Mouse (Mus musculus): Measurements from ENCODE around the gene Rgs12. TPM values are rescaled to one million over a fixed set of nuclear protein-coding genes. Genes with fewer than 3 reads are reported as not detected.

The Rgs12 gene
- polyA plus RNA-seq, 1 experiment = 50.6 TPM

DNA sequence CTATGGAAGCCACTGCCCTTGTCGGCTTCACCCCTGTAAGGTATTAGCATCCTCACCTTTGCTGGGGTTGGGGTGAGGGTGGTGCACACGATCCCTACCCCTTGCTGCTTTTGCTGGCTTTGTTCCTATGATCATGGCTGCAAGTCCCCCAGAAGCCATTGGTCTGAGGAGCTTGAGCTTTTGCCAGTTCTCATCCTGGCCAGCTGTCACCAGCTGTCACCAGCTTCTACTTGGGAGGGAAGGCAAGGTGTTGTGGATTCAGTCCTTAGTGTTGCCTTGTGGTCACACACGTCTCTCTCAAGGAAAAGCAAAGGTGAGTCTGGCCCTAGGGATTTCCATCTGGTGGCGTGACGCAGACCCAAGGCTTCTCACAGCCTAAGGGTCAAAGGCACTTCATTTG is 39.4 kb downstream of the Rgs12 start:
- H3K79me2 ChIP-seq (ENCODE audit: control insufficient read depth, insufficient read depth) = peaks cover 41% of the 10 kb centered on the region
- H3K79me3 ChIP-seq (ENCODE audit: low read depth) = peaks cover 26% of the 10 kb centered on the region
- TF ChIP-seq MYOD1 (IDR thresholded peaks at IDR 0.05; ENCODE audit: control insufficient read depth, insufficient read length, low read depth) (peak; percentile 93), MAX (IDR thresholded peaks at IDR 0.05) (no peak)
- H3K4me3 ChIP-seq (ENCODE audit: insufficient read depth, poor library complexity, severe bottlenecking) = no peak overlapping the region
- H3ac ChIP-seq (ENCODE audit: control insufficient read depth, insufficient read length, low read depth) = no peak overlapping the region
- no peaks in the 10 kb centered on the region for H3K27me3 ChIP-seq (ENCODE audit: control insufficient read depth, insufficient read depth, insufficient read length)
- no peaks in the 10 kb centered on the region for H3K36me3 ChIP-seq (ENCODE audit: control insufficient read depth, insufficient read depth)

DNA sequence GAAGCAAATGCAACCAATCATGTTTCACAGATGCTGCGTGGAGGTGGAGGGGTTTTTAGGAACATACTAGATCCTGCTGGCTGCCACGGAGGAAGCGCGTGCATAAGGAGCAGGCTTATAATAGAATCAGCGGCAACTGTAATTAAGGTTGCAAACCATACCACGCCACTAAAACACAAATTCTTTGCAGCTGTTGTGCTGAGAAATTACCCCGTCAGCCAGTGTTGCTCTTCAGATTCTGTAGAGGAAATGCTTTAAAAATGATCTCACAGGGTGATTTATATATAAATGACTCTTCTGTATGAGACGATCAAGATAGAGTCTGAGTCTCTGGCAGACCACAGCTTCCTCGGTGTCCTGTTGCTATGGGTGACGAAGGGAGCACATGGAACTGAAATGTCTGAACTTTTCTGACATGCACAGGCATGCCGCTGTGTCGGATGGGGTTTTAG is 40.1 kb downstream of the Rgs12 start:
- H3K79me2 ChIP-seq (ENCODE audit: control insufficient read depth, insufficient read depth) = peaks cover 47% of the 10 kb centered on the region
- H3ac ChIP-seq (ENCODE audit: control insufficient read depth, insufficient read length, low read depth) = no peak overlapping the region
- peak; percentile 4 for TF ChIP-seq USF1 (IDR thresholded peaks at IDR 0.05; ENCODE audit: low read depth)
- no peak for TF ChIP-seq FOSL1 (IDR thresholded peaks at IDR 0.05; ENCODE audit: insufficient read depth, low read length, poor library complexity, severe bottlenecking)
- TF ChIP-seq MYOG (IDR thresholded peaks at IDR 0.05; ENCODE audit: control insufficient read depth, extremely low read depth, insufficient read length) = no peak
- no peak for TF ChIP-seq CEBPB (IDR thresholded peaks at IDR 0.05; ENCODE audit: low read depth)
- peak; percentile 91 for TF ChIP-seq MYOD1 (IDR thresholded peaks at IDR 0.05; ENCODE audit: control insufficient read depth, insufficient read length, low read depth)
- TF ChIP-seq CTCF (IDR thresholded peaks at IDR 0.05; ENCODE audit: control insufficient read depth, insufficient read depth, insufficient read length) = no peak
- TF ChIP-seq MAX (IDR thresholded peaks at IDR 0.05) = peak; percentile 91
- H3K27me3 ChIP-seq (ENCODE audit: control insufficient read depth, insufficient read depth, insufficient read length) = no peaks in the 10 kb centered on the region
- H3K4me3 ChIP-seq (ENCODE audit: insufficient read depth, poor library complexity, severe bottlenecking) = peak overlapping the region; percentile 37
- peaks cover 26% of the 10 kb centered on the region for H3K79me3 ChIP-seq (ENCODE audit: low read depth)
- no peaks in the 10 kb centered on the region for H3K36me3 ChIP-seq (ENCODE audit: control insufficient read depth, insufficient read depth)

- no peak overlapping the region for H3K4me3 ChIP-seq (ENCODE audit: insufficient read depth, poor library complexity, severe bottlenecking)
- TF ChIP-seq MYOG (IDR thresholded peaks at IDR 0.05; ENCODE audit: control insufficient read depth, extremely low read depth, insufficient read length) (no peak), CEBPB (IDR thresholded peaks at IDR 0.05; ENCODE audit: low read depth) (no peak)
- peaks cover 15% of the 10 kb centered on the region for H3K79me3 ChIP-seq (ENCODE audit: low read depth)
- H3ac ChIP-seq (ENCODE audit: control insufficient read depth, insufficient read length, low read depth) = no peak overlapping the region
- peaks cover 14% of the 10 kb centered on the region for H3K36me3 ChIP-seq (ENCODE audit: control insufficient read depth, insufficient read depth)
- H3K27me3 ChIP-seq (ENCODE audit: control insufficient read depth, insufficient read depth, insufficient read length) = no peaks in the 10 kb centered on the region
- peaks cover 64% of the 10 kb centered on the region for H3K79me2 ChIP-seq (ENCODE audit: control insufficient read depth, insufficient read depth)
Observed at GRCm38 (mm10) chr5:34998754-34999153, 49.5 kb downstream of the Rgs12 start.

DNA sequence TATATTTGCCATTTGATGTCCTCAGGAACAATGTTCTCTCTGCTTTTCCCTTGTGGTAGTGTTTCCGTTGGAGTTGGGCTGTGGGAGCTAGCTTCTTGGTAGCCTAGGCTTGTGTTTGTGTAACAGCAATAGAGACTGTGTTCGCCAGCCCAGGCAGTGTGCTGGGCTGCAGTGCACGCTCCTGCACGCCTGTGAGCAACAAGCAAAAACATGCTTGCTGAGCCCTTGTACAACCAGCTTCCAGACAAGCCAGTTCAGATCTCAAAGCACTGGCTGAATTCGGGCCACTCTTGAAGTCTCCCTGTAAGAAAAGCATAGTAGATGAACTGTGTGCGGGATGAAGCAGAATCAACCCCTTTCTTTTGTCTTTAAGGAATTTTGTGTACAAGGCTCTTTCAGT is 50.0 kb downstream of the Rgs12 start:
- no peak for TF ChIP-seq MYOG (IDR thresholded peaks at IDR 0.05; ENCODE audit: control insufficient read depth, extremely low read depth, insufficient read length)
- TF ChIP-seq FOSL1 (IDR thresholded peaks at IDR 0.05; ENCODE audit: insufficient read depth, low read length, poor library complexity, severe bottlenecking) = no peak
- TF ChIP-seq CEBPB (IDR thresholded peaks at IDR 0.05; ENCODE audit: low read depth) = no peak
- no peak for TF ChIP-seq MAX (IDR thresholded peaks at IDR 0.05)
- TF ChIP-seq USF1 (IDR thresholded peaks at IDR 0.05; ENCODE audit: low read depth) = no peak
- TF ChIP-seq MYOD1 (IDR thresholded peaks at IDR 0.05; ENCODE audit: control insufficient read depth, insufficient read length, low read depth) = no peak
- no peak for TF ChIP-seq CTCF (IDR thresholded peaks at IDR 0.05; ENCODE audit: control insufficient read depth, insufficient read depth, insufficient read length)
- peaks cover 15% of the 10 kb centered on the region for H3K79me3 ChIP-seq (ENCODE audit: low read depth)
- H3K36me3 ChIP-seq (ENCODE audit: control insufficient read depth, insufficient read depth) = peaks cover 14% of the 10 kb centered on the region
- peaks cover 62% of the 10 kb centered on the region for H3K79me2 ChIP-seq (ENCODE audit: control insufficient read depth, insufficient read depth)
- no peaks in the 10 kb centered on the region for H3K27me3 ChIP-seq (ENCODE audit: control insufficient read depth, insufficient read depth, insufficient read length)
- H3ac ChIP-seq (ENCODE audit: control insufficient read depth, insufficient read length, low read depth) = no peak overlapping the region
- H3K4me3 ChIP-seq (ENCODE audit: insufficient read depth, poor library complexity, severe bottlenecking) = no peak overlapping the region

DNA sequence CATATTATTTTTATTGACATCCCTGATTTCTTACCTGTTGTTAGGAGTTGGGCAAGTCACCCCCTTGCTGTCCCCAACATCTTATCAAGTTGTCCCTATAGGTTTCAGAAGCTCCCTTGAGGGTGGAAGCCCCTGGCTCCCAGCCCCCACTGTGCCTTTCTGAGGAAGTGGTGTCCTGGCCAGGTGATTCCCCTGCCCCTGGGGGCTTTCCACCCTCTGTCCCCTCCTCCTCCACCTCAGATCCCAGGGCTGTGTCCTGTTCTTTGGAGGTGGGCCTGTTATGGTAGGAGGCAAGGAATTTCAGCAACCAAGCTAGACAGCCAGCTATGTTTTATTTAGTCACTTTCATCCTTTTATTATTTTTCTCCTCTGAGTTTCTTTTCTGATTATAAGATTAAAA is 51.1 kb downstream of the Rgs12 start:
- TF ChIP-seq MYOG (IDR thresholded peaks at IDR 0.05; ENCODE audit: control insufficient read depth, extremely low read depth, insufficient read length) (no peak), MAX (IDR thresholded peaks at IDR 0.05) (no peak), FOSL1 (IDR thresholded peaks at IDR 0.05; ENCODE audit: insufficient read depth, low read length, poor library complexity, severe bottlenecking) (no peak), CEBPB (IDR thresholded peaks at IDR 0.05; ENCODE audit: low read depth) (no peak), USF1 (IDR thresholded peaks at IDR 0.05; ENCODE audit: low read depth) (no peak), CTCF (IDR thresholded peaks at IDR 0.05; ENCODE audit: control insufficient read depth, insufficient read depth, insufficient read length) (no peak), MYOD1 (IDR thresholded peaks at IDR 0.05; ENCODE audit: control insufficient read depth, insufficient read length, low read depth) (no peak)
- peaks cover 14% of the 10 kb centered on the region for H3K36me3 ChIP-seq (ENCODE audit: control insufficient read depth, insufficient read depth)
- H3K4me3 ChIP-seq (ENCODE audit: insufficient read depth, poor library complexity, severe bottlenecking) = no peak overlapping the region
- H3K79me3 ChIP-seq (ENCODE audit: low read depth) = peaks cover 15% of the 10 kb centered on the region
- no peaks in the 10 kb centered on the region for H3K27me3 ChIP-seq (ENCODE audit: control insufficient read depth, insufficient read depth, insufficient read length)
- H3K79me2 ChIP-seq (ENCODE audit: control insufficient read depth, insufficient read depth) = peaks cover 61% of the 10 kb centered on the region
- H3ac ChIP-seq (ENCODE audit: control insufficient read depth, insufficient read length, low read depth) = no peak overlapping the region

GRCm38 (mm10) chr5:35001144-35001543 is 51.9 kb downstream of the Rgs12 start:
- TF ChIP-seq FOSL1 (IDR thresholded peaks at IDR 0.05; ENCODE audit: insufficient read depth, low read length, poor library complexity, severe bottlenecking) (no peak), MYOG (IDR thresholded peaks at IDR 0.05; ENCODE audit: control insufficient read depth, extremely low read depth, insufficient read length) (no peak), CEBPB (IDR thresholded peaks at IDR 0.05; ENCODE audit: low read depth) (no peak), MAX (IDR thresholded peaks at IDR 0.05) (no peak), CTCF (IDR thresholded peaks at IDR 0.05; ENCODE audit: control insufficient read depth, insufficient read depth, insufficient read length) (no peak)

More at GRCm38 (mm10) chr5:35001144-35001543, 51.9 kb downstream of the Rgs12 start:
- no peaks in the 10 kb centered on the region for H3K27me3 ChIP-seq (ENCODE audit: control insufficient read depth, insufficient read depth, insufficient read length)
- H3ac ChIP-seq (ENCODE audit: control insufficient read depth, insufficient read length, low read depth) = no peak overlapping the region
- H3K79me2 ChIP-seq (ENCODE audit: control insufficient read depth, insufficient read depth) = peaks cover 52% of the 10 kb centered on the region
- H3K4me3 ChIP-seq (ENCODE audit: insufficient read depth, poor library complexity, severe bottlenecking) = no peak overlapping the region
- H3K36me3 ChIP-seq (ENCODE audit: control insufficient read depth, insufficient read depth) = peaks cover 11% of the 10 kb centered on the region
- peaks cover 13% of the 10 kb centered on the region for H3K79me3 ChIP-seq (ENCODE audit: low read depth)
